Mouse (Mus musculus) liver, adult 2 months (tissue): ENCODE results near the gene Pxdn. TPM values are rescaled to one million over a fixed set of nuclear protein-coding genes. Genes with fewer than 3 reads are reported as not detected.
A peak's percentile ranks its signal among the peaks of the same experiment; 100 is the strongest.

Source experiments
- DNase-seq: peaks from one replicate; pipeline ENCODE4 v3.0.0-alpha.2; 2011; ENCODE audit warnings: low read depth, low spot score; ENCODE audit errors: extremely low read depth
- H3K27ac ChIP-seq: fragments of 200-500 bp; replicated peaks from 2 replicates; pipeline ENCODE4 v1.5.1; 2012; ENCODE audit warnings: low read depth, mild to moderate bottlenecking, control low read depth, inconsistent platforms, low read length; ENCODE audit not compliant: insufficient read depth
- H3K27me3 ChIP-seq: fragments of 200-500 bp; 2 replicates; pipeline ENCODE4 v1.6.1; 2012; ENCODE audit warnings: mild to moderate bottlenecking, moderate library complexity, low read length, inconsistent platforms; ENCODE audit not compliant: control insufficient read depth, insufficient read depth
- H3K36me3 ChIP-seq: fragments of 200-500 bp; 2 replicates; pipeline ENCODE4 v1.6.1; 2012; ENCODE audit warnings: low read length, inconsistent platforms; ENCODE audit not compliant: control insufficient read depth, insufficient read depth
- H3K4me1 ChIP-seq: fragments of 200-500 bp; 2 replicates; pipeline ENCODE4 v1.6.1; 2011; ENCODE audit warnings: low read length; ENCODE audit not compliant: control insufficient read depth, insufficient read depth
- H3K4me3 ChIP-seq: fragments of 200-500 bp; 2 replicates; pipeline ENCODE4 v1.5.1; 2011; ENCODE audit warnings: low read depth, mild to moderate bottlenecking, control low read depth, low read length, moderate library complexity; ENCODE audit not compliant: insufficient read depth
- H3K79me2 ChIP-seq: fragments of 200-500 bp; 2 replicates; pipeline ENCODE4 v1.6.1; 2012; ENCODE audit warnings: inconsistent platforms, mild to moderate bottlenecking, low read length, moderate library complexity; ENCODE audit not compliant: control insufficient read depth, insufficient read depth
- H3K9ac ChIP-seq: fragments of 200-500 bp; 2 replicates; pipeline ENCODE4 v1.6.1; 2012; ENCODE audit warnings: low read depth, mild to moderate bottlenecking, control low read depth, inconsistent platforms, low read length
- CTCF ChIP-seq: fragments of 200-500 bp; IDR thresholded peaks from 2 replicates; pipeline ENCODE4 v1.5.1; 2011; ENCODE audit warnings: low read depth, low read length, control low read depth
- POLR2A ChIP-seq: fragments of 200-500 bp; IDR thresholded peaks from 2 replicates; pipeline ENCODE4 v1.6.1; 2011; ENCODE audit warnings: low read length, control low read depth; ENCODE audit not compliant: insufficient read depth; ENCODE audit errors: extremely low read depth
- WGBS: fragments of 180-500 bp; shearing (Covaris S2); methylation state at CpG from one replicate; pipeline ENCODE4 v1.1.7; 2018; 5-methylcytosine and 5-hydroxymethylcytosine counted together
- polyA plus RNA-seq: library from polyadenylated mRNA; depleted of rRNA; stranded (reverse); fragments of >200 nt; gene quantifications from 2 replicates; pipeline ENCODE4 v1.2.3, GENCODE M21; 2012
- total RNA-seq: library from RNA; depleted of rRNA; stranded (reverse); fragments of >200 nt; gene quantifications from 2 replicates; pipeline ENCODE4 v1.2.3, GENCODE M21; 2014

Pxdn gene
- total and polyA plus RNA-seq, 2 experiments = 7.8 to 9.1 TPM

GRCm38 (mm10) chr12:30036569-30037055, 99.2 kb downstream of the Pxdn start:
- Histone ChIP-seq H3K4me1 (no peaks in the 10 kb centered on the region), H3K27me3 (no peaks in the 10 kb centered on the region), H3K79me2 (no peaks in the 10 kb centered on the region), H3K36me3 (no peaks in the 10 kb centered on the region), H3K9ac (no peak overlapping the region), H3K27ac (no peak overlapping the region), H3K4me3 (no peak overlapping the region)
- 63% methylated on average over 4 of the region's 4 CpGs for WGBS
- TF ChIP-seq CTCF = no peak
- TF ChIP-seq POLR2A = no peak
- no peak for DNase-seq

- peak; percentile 31 for DNase-seq
- 40% methylated on average over 4 of the region's 4 CpGs for WGBS
- peak; percentile 75 for TF ChIP-seq CTCF
- TF ChIP-seq POLR2A = no peak
These were observed 102.2 kb downstream of the Pxdn start for GRCm38 (mm10) chr12:30039565-30039964.

GRCm38 (mm10) chr12:30040150-30040549, 102.7 kb downstream of the Pxdn start:
- TF ChIP-seq POLR2A = no peak
- peak; percentile 74 for TF ChIP-seq CTCF
- Histone ChIP-seq H3K4me3 (no peak overlapping the region), H3K27ac (no peak overlapping the region), H3K36me3 (no peaks in the 10 kb centered on the region), H3K79me2 (no peaks in the 10 kb centered on the region), H3K9ac (no peak overlapping the region), H3K27me3 (no peaks in the 10 kb centered on the region), H3K4me1 (no peaks in the 10 kb centered on the region)
- 21% methylated on average over 4 of the region's 4 CpGs for WGBS
- DNase-seq = peak; percentile 43

More at GRCm38 (mm10) chr12:30039565-30039964, 102.2 kb downstream of the Pxdn start:
- Histone ChIP-seq H3K27me3 (no peaks in the 10 kb centered on the region), H3K4me3 (no peak overlapping the region), H3K27ac (no peak overlapping the region), H3K4me1 (no peaks in the 10 kb centered on the region), H3K79me2 (no peaks in the 10 kb centered on the region), H3K36me3 (no peaks in the 10 kb centered on the region), H3K9ac (no peak overlapping the region)

- no peak for TF ChIP-seq CTCF
- TF ChIP-seq POLR2A = no peak
- DNase-seq = no peak
- 79% methylated on average over 6 of the region's 6 CpGs for WGBS
These were observed 111.4 kb downstream of the Pxdn start for GRCm38 (mm10) chr12:30048848-30049247.

GRCm38 (mm10) chr12:30049818-30050217, 112.4 kb downstream of the Pxdn start:
- DNase-seq = no peak
- H3K9ac ChIP-seq = no peak overlapping the region
- H3K4me3 ChIP-seq = no peak overlapping the region
- no peak for TF ChIP-seq CTCF
- no peak for TF ChIP-seq POLR2A
- 0 out of 2 replicates have a peak, but pooled peaks cover 1% of the 10 kb centered on the region for H3K4me1 ChIP-seq
- whole genome bisulfite sequencing = 72% methylated on average over 9 of the region's 9 CpGs
- H3K27me3 ChIP-seq = no peaks in the 10 kb centered on the region
- H3K36me3 ChIP-seq = no peaks in the 10 kb centered on the region
- H3K79me2 ChIP-seq = no peaks in the 10 kb centered on the region
- no peak overlapping the region for H3K27ac ChIP-seq

More at GRCm38 (mm10) chr12:30048848-30049247, 111.4 kb downstream of the Pxdn start:
- H3K36me3 ChIP-seq = no peaks in the 10 kb centered on the region
- H3K4me3 ChIP-seq = no peak overlapping the region
- 0 out of 2 replicates have a peak, but pooled peaks cover 1% of the 10 kb centered on the region for H3K4me1 ChIP-seq
- no peak overlapping the region for H3K9ac ChIP-seq
- H3K27me3 ChIP-seq = no peaks in the 10 kb centered on the region
- no peak overlapping the region for H3K27ac ChIP-seq
- H3K79me2 ChIP-seq = no peaks in the 10 kb centered on the region

- Histone ChIP-seq H3K27ac (no peak overlapping the region), H3K9ac (no peak overlapping the region), H3K79me2 (no peaks in the 10 kb centered on the region), H3K4me1 (0 out of 2 replicates have a peak, but pooled peaks cover 1% of the 10 kb centered on the region), H3K36me3 (no peaks in the 10 kb centered on the region), H3K27me3 (no peaks in the 10 kb centered on the region), H3K4me3 (no peak overlapping the region)
- TF ChIP-seq POLR2A = no peak
- peak; percentile 64 for TF ChIP-seq CTCF
- DNase-seq = peak; percentile 54
- 19% methylated on average over 4 of the region's 4 CpGs for WGBS
These were observed 112.8 kb downstream of the Pxdn start for GRCm38 (mm10) chr12:30050235-30050634.
